Mouse (Mus musculus) C3H10T1/2 (cell line): Measurements from ENCODE around the gene Olfr16. TPM values are rescaled to one million over a fixed set of nuclear protein-coding genes. Genes with fewer than 3 reads are reported as not detected.

Experiments
- polyA plus RNA-seq, 2 experiments: library from polyadenylated mRNA; unstranded; fragments of >200 nt; fragmentation: generic; extraction: Trizol; gene quantifications; one replicate each; pipeline ENCODE4 v1.2.1; 2012; ENCODE audit warnings: missing spikeins in 2 of 2

Gene Olfr16
- not detected for polyA plus RNA-seq

GRCm38 (mm10) chr1:172950160-172950559 is at the start of gene Olfr16:
TSS of gene Olfr16 (plus strand) at chr1:172950409.

Other genes starting within 250 kb of the Olfr16 start
- gene Apcs, start 55.4 kb upstream of the Olfr16 start, polyA plus RNA-seq = not detected
- gene Olfr1408, start 187.0 kb downstream of the Olfr16 start, polyA plus RNA-seq = not detected
- gene Olfr1406, start 240.2 kb downstream of the Olfr16 start, polyA plus RNA-seq = not detected
- gene Olfr218, start 247.4 kb downstream of the Olfr16 start, polyA plus RNA-seq = not detected